Mouse (Mus musculus): Measurements from ENCODE around the gene Clrn2. TPM values are rescaled to one million over a fixed set of nuclear protein-coding genes. Genes with fewer than 3 reads are reported as not detected.
"Not testable (repeated sequence)": the region's sequence is repeated elsewhere in the genome, so short reads cannot be mapped to it uniquely, and the experiment has no call there.

Clrn2 gene
- not detected in 2 replicates for total RNA-seq (2015; ENCODE audit: low replicate concordance)
- total RNA-seq (2017; ENCODE audit: low replicate concordance), result not detected in 2 replicates

GRCm38 (mm10) chr5:45453451-45453850 is at the start of gene Clrn2:
Gene Clrn2 (plus strand): TSS chr5:45453751.
- no peak for ATAC-seq (replicated peaks; ENCODE audit: low FRiP score, poor library complexity, severe bottlenecking)

GRCm38 (mm10) chr5:45406129-45406528 is 47.4 kb upstream of the Clrn2 start:
- no peak for ATAC-seq (replicated peaks; ENCODE audit: low FRiP score, poor library complexity, severe bottlenecking)

- no peak for ATAC-seq (replicated peaks; ENCODE audit: low FRiP score, poor library complexity, severe bottlenecking)
Observed at GRCm38 (mm10) chr5:45416478-45416877, 37.1 kb upstream of the Clrn2 start.

GRCm38 (mm10) chr5:45417859-45418443 is 35.6 kb upstream of the Clrn2 start:
- ATAC-seq (replicated peaks; ENCODE audit: low FRiP score, poor library complexity, severe bottlenecking), result no peak

- peak; percentile 67 for ATAC-seq (replicated peaks; ENCODE audit: low FRiP score, poor library complexity, severe bottlenecking)
Observed at GRCm38 (mm10) chr5:45419841-45420638, 33.5 kb upstream of the Clrn2 start.

- ATAC-seq (replicated peaks; ENCODE audit: low FRiP score, poor library complexity, severe bottlenecking), result no peak
Observed at GRCm38 (mm10) chr5:45421881-45422844, 31.4 kb upstream of the Clrn2 start.

GRCm38 (mm10) chr5:45424021-45424886 is 29.3 kb upstream of the Clrn2 start:
- ATAC-seq (replicated peaks; ENCODE audit: low FRiP score, poor library complexity, severe bottlenecking), result peak; percentile 67

- not testable (repeated sequence) for ATAC-seq (replicated peaks; ENCODE audit: low FRiP score, poor library complexity, severe bottlenecking)
Observed at GRCm38 (mm10) chr5:45425771-45426170, 27.8 kb upstream of the Clrn2 start.

- no peak for ATAC-seq (replicated peaks; ENCODE audit: low FRiP score, poor library complexity, severe bottlenecking)
Observed at GRCm38 (mm10) chr5:45426416-45427034, 27.0 kb upstream of the Clrn2 start.

- no peak for ATAC-seq (replicated peaks; ENCODE audit: low FRiP score, poor library complexity, severe bottlenecking)
Observed at GRCm38 (mm10) chr5:45427891-45428290, 25.7 kb upstream of the Clrn2 start.

GRCm38 (mm10) chr5:45435967-45436950 is 17.3 kb upstream of the Clrn2 start:
- ATAC-seq (replicated peaks; ENCODE audit: low FRiP score, poor library complexity, severe bottlenecking), result no peak

- ATAC-seq (replicated peaks; ENCODE audit: low FRiP score, poor library complexity, severe bottlenecking), result no peak
Observed at GRCm38 (mm10) chr5:45437826-45438225, 15.7 kb upstream of the Clrn2 start.

GRCm38 (mm10) chr5:45438301-45438700 is 15.2 kb upstream of the Clrn2 start:
- ATAC-seq (replicated peaks; ENCODE audit: low FRiP score, poor library complexity, severe bottlenecking), result no peak

GRCm38 (mm10) chr5:45441124-45441523 is 12.4 kb upstream of the Clrn2 start:
- ATAC-seq (replicated peaks; ENCODE audit: low FRiP score, poor library complexity, severe bottlenecking), result no peak; the same call in 1 of the 2 replicates

- no peak for ATAC-seq (replicated peaks; ENCODE audit: low FRiP score, poor library complexity, severe bottlenecking)
Observed at GRCm38 (mm10) chr5:45441745-45442144, 11.8 kb upstream of the Clrn2 start.

- no peak for ATAC-seq (replicated peaks; ENCODE audit: low FRiP score, poor library complexity, severe bottlenecking)
Observed at GRCm38 (mm10) chr5:45444130-45444832, 9.3 kb upstream of the Clrn2 start.

- ATAC-seq (replicated peaks; ENCODE audit: low FRiP score, poor library complexity, severe bottlenecking), result no peak
Observed at GRCm38 (mm10) chr5:45448676-45449075, 4.9 kb upstream of the Clrn2 start.
